8 mouse cellular contexts compared by ENCODE assay signal in the genomic region with DNA sequence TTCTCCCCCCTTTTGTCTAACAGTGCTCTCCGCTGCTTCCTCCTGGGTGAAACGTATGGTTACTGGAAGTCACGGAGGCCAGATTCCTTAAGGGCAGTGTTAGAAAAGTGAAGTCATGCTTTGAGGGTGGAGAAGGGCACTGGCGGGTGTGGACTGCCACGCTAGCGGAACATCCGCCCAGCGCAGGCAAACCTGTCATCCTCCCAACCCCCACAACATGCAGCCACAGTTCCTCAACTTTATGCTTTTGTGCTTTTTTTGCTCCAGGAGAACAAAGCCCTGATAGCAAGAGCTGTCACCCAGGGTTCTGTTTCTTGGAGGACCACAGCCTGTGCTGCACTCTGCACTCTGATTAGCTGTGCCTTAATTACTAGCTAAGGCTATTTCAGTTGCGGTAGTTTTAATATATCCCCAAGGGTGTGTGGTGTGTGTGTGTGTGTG. TPM values are rescaled to one million over a fixed set of nuclear protein-coding genes. Genes with fewer than 3 reads are reported as not detected.
A peak's percentile ranks its signal among the peaks of the same experiment; 100 is the strongest.
DNase-seq lines count a peak whose midpoint lies in the region; ATAC-seq and TF ChIP-seq lines count a peak whose summit lies in the region.

No protein-coding gene starts in this region.

- H3K36me3 ChIP-seq in ES-E14 (ENCODE audit: control insufficient read depth, insufficient read depth, low read length, poor library complexity, severe bottlenecking): no peaks in the 10 kb centered on the region
- no peaks in the 10 kb centered on the region for H3K36me3 ChIP-seq in embryonic facial prominence, embryonic 15.5 days
- no peaks in the 10 kb centered on the region for H3K36me3 ChIP-seq in hindbrain, embryonic 12.5 days
- H3K36me3 ChIP-seq in liver, embryonic 15.5 days (replicated peaks): no peaks in the 10 kb centered on the region

- TF ChIP-seq CTCF in gastrocnemius, adult 2 months (IDR thresholded peaks at IDR 0.05): no peak

- peaks cover 0 to 2% of the 10 kb centered on the region in 2 experiments; a peak in 1 of 4 replicates for H3K4me1 ChIP-seq in ES-E14 (ENCODE audit: control insufficient read depth in 2 of 2, insufficient read depth in 2 of 2, low read length in 2 of 2, poor library complexity in 1 of 2)
- peaks cover 27% of the 10 kb centered on the region for H3K4me1 ChIP-seq in embryonic facial prominence, embryonic 15.5 days
- H3K4me1 ChIP-seq in hindbrain, embryonic 12.5 days: peaks cover 45% of the 10 kb centered on the region
- H3K4me1 ChIP-seq in liver, embryonic 15.5 days (replicated peaks): peaks cover 14% of the 10 kb centered on the region

- intact Hi-C loops in gastrocnemius, adult 2 months (cut with DNase I): no loop called here

- peak; percentile 59 for ATAC-seq in embryonic facial prominence, embryonic 15.5 days (ENCODE audit: insufficient number of reproducible peaks, low FRiP score, low TSS enrichment, low read depth)
- ATAC-seq in hindbrain, embryonic 12.5 days (ENCODE audit: low FRiP score): peak; percentile 23; the same call in 1 of the 2 replicates
- ATAC-seq in liver, embryonic 15.5 days (ENCODE audit: insufficient read depth): peak; percentile 81

- WGBS in embryonic facial prominence, embryonic 15.5 days: 12% methylated on average over 9 of the region's 9 CpGs
- 9% methylated on average over 9 of the region's 9 CpGs for WGBS in hindbrain, embryonic 12.5 days
- 21% methylated on average over 9 of the region's 9 CpGs for WGBS in liver, embryonic 15.5 days (ENCODE audit: insufficient replicate concordance)

- H3K9ac ChIP-seq in ES-E14 (ENCODE audit: insufficient read depth, low read depth, low read length, poor library complexity, severe bottlenecking): peak overlapping the region; percentile 19; the same call in 1 of the 2 replicates
- no peak overlapping the region for H3K9ac ChIP-seq in embryonic facial prominence, embryonic 15.5 days
- peak overlapping the region; percentile 69 for H3K9ac ChIP-seq in hindbrain, embryonic 12.5 days
- no peak overlapping the region for H3K9ac ChIP-seq in liver, embryonic 15.5 days

- peak overlapping the region; percentile 16; the same call in 1 of the 2 replicates for H3K27ac ChIP-seq in gastrocnemius, adult 2 months
- H3K27ac ChIP-seq in ES-E14 (ENCODE audit: insufficient read depth, low read depth, low read length, poor library complexity, severe bottlenecking): no peak overlapping the region
- peak overlapping the region; percentile 82 for H3K27ac ChIP-seq in embryonic facial prominence, embryonic 15.5 days (replicated peaks)
- H3K27ac ChIP-seq in hindbrain, embryonic 12.5 days: peak overlapping the region; percentile 87
- H3K27ac ChIP-seq in liver, embryonic 15.5 days (replicated peaks): no peak overlapping the region

- in situ Hi-C loops in ES-E14 (cut with MboI; ENCODE audit: low sequenced_read_pairs in 2 of 2, unreplicated experiment in 2 of 2): no loop called here

- H3K9me3 ChIP-seq in ES-E14 (ENCODE audit: control insufficient read depth, insufficient read depth, low read depth, low read length): no peaks in the 10 kb centered on the region
- H3K9me3 ChIP-seq in embryonic facial prominence, embryonic 15.5 days (replicated peaks): no peaks in the 10 kb centered on the region
- H3K9me3 ChIP-seq in hindbrain, embryonic 12.5 days (replicated peaks): no peaks in the 10 kb centered on the region
- no peaks in the 10 kb centered on the region for H3K9me3 ChIP-seq in liver, embryonic 15.5 days (replicated peaks)

- peak; percentile 22 for DNase-seq in gastrocnemius, adult 2 months
- DNase-seq in gastrocnemius, postnatal 4 days (ENCODE audit: low spot score in 2 of 2): no peak
- DNase-seq in ES-E14 (ENCODE audit: low read depth, low spot score): no peak
- peak; percentile 10 to 13 for DNase-seq in natural killer cell, adult 2 months (ENCODE audit: low spot score in 2 of 2)
- DNase-seq in right cerebral cortex, postnatal 4 days: no peak

- H3K27me3 ChIP-seq in embryonic facial prominence, embryonic 15.5 days: no peaks in the 10 kb centered on the region
- no peaks in the 10 kb centered on the region for H3K27me3 ChIP-seq in hindbrain, embryonic 12.5 days
- no peaks in the 10 kb centered on the region for H3K27me3 ChIP-seq in liver, embryonic 15.5 days

- H3K4me3 ChIP-seq in gastrocnemius, adult 2 months: peak overlapping the region; percentile 57
- H3K4me3 ChIP-seq in ES-E14 (ENCODE audit: insufficient read depth in 1 of 2, low read depth in 1 of 2, low read length in 2 of 2, poor library complexity in 1 of 2, severe bottlenecking in 1 of 2): peak overlapping the region; percentile 13 to 46; a peak in 3 of 4 replicates
- peak overlapping the region; percentile 19; the same call in 1 of the 2 replicates for H3K4me3 ChIP-seq in embryonic facial prominence, embryonic 15.5 days (replicated peaks)
- H3K4me3 ChIP-seq in hindbrain, embryonic 12.5 days: peak overlapping the region; percentile 54
- H3K4me3 ChIP-seq in liver, embryonic 15.5 days (replicated peaks): 0 out of 2 replicates have a peak overlapping the region, but pooled peaks have one; percentile 14

- peak overlapping the region; percentile 44 for H3K4me2 ChIP-seq in embryonic facial prominence, embryonic 15.5 days (replicated peaks)
- peak overlapping the region; percentile 75 for H3K4me2 ChIP-seq in hindbrain, embryonic 12.5 days (replicated peaks)
- peak overlapping the region; percentile 52 for H3K4me2 ChIP-seq in liver, embryonic 15.5 days

TF ChIP-seq in ES-E14, 5 proteins besides CTCF, POLR2A, EP300 and RAD21:
- no peak for TF ChIP-seq ZC3H11A (IDR thresholded peaks at IDR 0.05; ENCODE audit: borderline replicate concordance, low read depth, low read length)
- no peak for TF ChIP-seq ZNF384 (IDR thresholded peaks at IDR 0.05; ENCODE audit: low read depth, low read length)
- no peak for TF ChIP-seq MAFK (IDR thresholded peaks at IDR 0.05; ENCODE audit: insufficient read depth, low read depth, low read length)
- TF ChIP-seq HCFC1 (IDR thresholded peaks at IDR 0.05; ENCODE audit: borderline replicate concordance, insufficient read depth, low read length): no peak
- no peak for TF ChIP-seq CHD2 (IDR thresholded peaks at IDR 0.05; ENCODE audit: low read depth, low read length)
TF ChIP-seq in ES-E14: peak in this region for 0.

RNA-seq across cellular contexts. Expression of a gene that starts 2.0 kb away (rescaled TPM):
- total RNA-seq in gastrocnemius, adult 2 months (2021): 10 to 100 TPM; 25.6 to 37.0 TPM
- total RNA-seq in gastrocnemius, postnatal 4 days (2021): 10 to 100 TPM; 58.8 to 60.4 TPM
- total RNA-seq in ES-E14 (2012; rRNA removed): under 0.01 and 0.09 TPM in 2 replicates
- 2.2 and 3.2 TPM in 2 replicates for polyA plus RNA-seq in embryonic facial prominence, embryonic 15.5 days (2015; fragmentation: Nextera tagmentation; extraction: Ambion mirVana)
- polyA plus RNA-seq in hindbrain, embryonic 12.5 days (2016; fragmentation: Nextera tagmentation; extraction: Ambion mirVana): 33.1 and 34.2 TPM in 2 replicates
- polyA plus RNA-seq in liver, embryonic 15.5 days (2015; fragmentation: Nextera tagmentation; extraction: Ambion mirVana): 0.05 and 0.10 TPM in 2 replicates

Comparison
In these comparisons a context has a peak if more than half of its experiments do, and no peak if none do; other contexts are left out.
1. DNase-seq: peak in gastrocnemius, adult 2 months (single experiment) and natural killer cell, adult 2 months (2 of 2); none in gastrocnemius, postnatal 4 days (0 of 2), ES-E14 (single experiment) and right cerebral cortex, postnatal 4 days (single experiment).
2. H3K27ac ChIP-seq: peak in gastrocnemius, adult 2 months (single experiment), embryonic facial prominence, embryonic 15.5 days (single experiment) and hindbrain, embryonic 12.5 days (single experiment); none in ES-E14 (single experiment) and liver, embryonic 15.5 days (single experiment).
3. H3K9ac ChIP-seq: peak in ES-E14 (single experiment) and hindbrain, embryonic 12.5 days (single experiment); none in embryonic facial prominence, embryonic 15.5 days (single experiment) and liver, embryonic 15.5 days (single experiment).
4. ATAC-seq: peak in every context shown above with its lines; median percentile 81 in liver, embryonic 15.5 days; 59 in embryonic facial prominence, embryonic 15.5 days; 23 in hindbrain, embryonic 12.5 days.
5. RNA of a gene that starts 2.0 kb away (total RNA-seq): 58.8 to 60.4 TPM in gastrocnemius, postnatal 4 days and 25.6 to 37.0 TPM in gastrocnemius, adult 2 months; under 0.01 to 0.09 TPM in ES-E14; every median in the first group is over 10 times any median in the second.
6. Peak in every context shown above with its lines, with median percentiles within 50 percentile points of each other: H3K4me3 ChIP-seq and H3K4me2 ChIP-seq.